Comparison of ENCODE assay signal across 13 mouse cellular contexts in the genomic region with DNA sequence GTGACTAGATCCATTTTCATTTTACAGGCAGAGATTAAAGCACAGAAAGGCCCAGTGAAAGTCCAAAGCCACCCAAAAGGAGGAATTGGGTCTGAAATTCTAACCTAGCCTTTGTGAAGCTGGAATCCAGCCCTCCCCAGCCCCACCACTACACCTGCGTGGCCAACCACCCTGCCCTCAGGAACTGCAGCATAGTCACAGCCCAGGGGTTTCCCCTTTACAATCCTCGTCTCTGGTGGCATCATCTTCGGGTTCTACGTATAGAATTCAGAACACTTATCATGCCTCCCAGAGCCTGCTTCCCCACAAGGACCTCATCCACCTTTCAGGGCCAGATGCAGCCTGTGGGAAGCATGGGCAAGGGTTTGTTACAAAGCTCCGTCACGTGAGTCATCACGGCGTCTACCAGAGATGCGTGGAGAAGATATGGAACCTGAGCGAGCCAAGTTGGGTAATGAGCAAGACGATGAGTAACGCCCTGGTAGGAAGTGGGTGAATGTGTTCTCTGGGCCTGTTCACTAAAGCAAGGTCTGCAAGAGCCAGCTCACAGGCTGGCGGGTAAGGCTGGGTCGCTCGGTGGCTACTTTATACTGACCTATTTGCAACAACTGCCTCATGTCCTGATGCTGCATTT.
DNase-seq lines count a peak whose midpoint lies in the region; ATAC-seq and TF ChIP-seq lines count a peak whose summit lies in the region.
"Had no signal": no experiment of that assay in that cellular context is flagged by ENCODE, and none has a peak within 500 bp of the region (broad histone marks: within the 10 kb centered on the region; RNA-seq: fewer than 3 reads in every experiment).

No protein-coding gene starts in this region.

- H3K36me3 ChIP-seq in G1E (replicated peaks): no peaks in the 10 kb centered on the region
- H3K36me3 ChIP-seq: midbrain, embryonic 12.5 days had no signal

- DNase-seq in right cerebral cortex, adult 18-20 months: peak; percentile 57
- DNase-seq in right cerebral cortex, postnatal 14 days: no peak
- DNase-seq in G1E (ENCODE audit: low spot score): peak; percentile 27
- peak; percentile 53 for DNase-seq in c-Kit-positive CD71-negative TER-119-negative erythroid progenitor cells, embryonic 14.5 days (ENCODE audit: low read depth)
- DNase-seq in natural killer cell, adult 2 months (ENCODE audit: low spot score in 2 of 2): peak; percentile 29 to 37
- no peak for DNase-seq in embryo, embryonic 10.5 days (ENCODE audit: low spot score)
- DNase-seq in heart, adult 11 months: no peak
- DNase-seq in cerebellum, postnatal 4 days (ENCODE audit: low spot score in 2 of 2): no peak
- DNase-seq: heart, adult 2 months; kidney, postnatal 14 days had no signal

- peaks cover 16% of the 10 kb centered on the region for H3K4me1 ChIP-seq in G1E (ENCODE audit: insufficient read depth, low read depth, low read length)

- ATAC-seq in G1E (ENCODE audit: extremely low read depth, insufficient number of reproducible peaks, low FRiP score, poor library complexity, severe bottlenecking): peak; percentile 46
- ATAC-seq: forebrain, embryonic 14.5 days had no signal

- H3K4me3 ChIP-seq in G1E (ENCODE audit: low read depth, low read length): peak overlapping the region; percentile 14; the same call in 1 of the 2 replicates
- H3K4me3 ChIP-seq: heart, adult 2 months; left cerebral cortex, adult 2 months; midbrain, embryonic 12.5 days had no signal

- peaks cover 45% of the 10 kb centered on the region for H3K9me3 ChIP-seq in G1E (replicated peaks)
- H3K9me3 ChIP-seq: midbrain, embryonic 12.5 days had no signal

- no peaks in the 10 kb centered on the region for H3K27me3 ChIP-seq in G1E (ENCODE audit: insufficient read depth, low read length)
- H3K27me3 ChIP-seq: midbrain, embryonic 12.5 days had no signal

- no peak for TF ChIP-seq CTCF in G1E (IDR thresholded peaks at IDR 0.05; ENCODE audit: low read depth, low read length)

Comparison
In these comparisons a context has a peak if more than half of its experiments do, and no peak if none do; other contexts are left out.
1. DNase-seq: peak in right cerebral cortex, adult 18-20 months (single experiment), G1E (single experiment), c-Kit-positive CD71-negative TER-119-negative erythroid progenitor cells, embryonic 14.5 days (single experiment) and natural killer cell, adult 2 months (2 of 2); none in right cerebral cortex, postnatal 14 days (single experiment), embryo, embryonic 10.5 days (single experiment), heart, adult 11 months (single experiment) and cerebellum, postnatal 4 days (0 of 2).